Mouse (Mus musculus) erythroblast, embryonic 14.5 days (primary cell): ENCODE measurements around the gene 6030468B19Rik. TPM values are rescaled to one million over a fixed set of nuclear protein-coding genes. Genes with fewer than 3 reads are reported as not detected.

Source experiments
- H3K27me3 ChIP-seq: 2 replicates; pipeline ENCODE4 v1.6.1; 2012; ENCODE audit warnings: inconsistent platforms; ENCODE audit not compliant: control insufficient read depth
- H3K36me3 ChIP-seq: 2 replicates; pipeline ENCODE4 v1.6.1; 2012; ENCODE audit warnings: mild to moderate bottlenecking, inconsistent platforms; ENCODE audit not compliant: control insufficient read depth
- H3K4me1 ChIP-seq: 2 replicates; pipeline ENCODE4 v1.6.1; 2012; ENCODE audit warnings: inconsistent platforms; ENCODE audit not compliant: control insufficient read depth
- H3K4me3 ChIP-seq: replicated peaks from 2 replicates; pipeline ENCODE3; 2012; ENCODE audit warnings: moderate library complexity, mild to moderate bottlenecking, inconsistent platforms
- H3K9me3 ChIP-seq: 2 replicates; pipeline ENCODE4 v1.6.1; 2012; ENCODE audit warnings: low read length, inconsistent platforms, mixed read lengths; ENCODE audit not compliant: control insufficient read depth
- GATA1 ChIP-seq: IDR thresholded peaks from 2 replicates; pipeline ENCODE4 v1.6.1; 2012; ENCODE audit warnings: low read length, inconsistent platforms, mixed read lengths
- TAL1 ChIP-seq: IDR thresholded peaks from 3 replicates; pipeline ENCODE4 v1.6.1; 2012; ENCODE audit warnings: low read length, inconsistent platforms, mixed read lengths
- polyA plus RNA-seq: library from polyadenylated mRNA; stranded (reverse); fragments of >175 nt; gene quantifications from 2 replicates; pipeline ENCODE4 v1.2.3, GENCODE M21; 2012

Gene 6030468B19Rik
- polyA plus RNA-seq, 1 experiment = 202 TPM

DNA sequence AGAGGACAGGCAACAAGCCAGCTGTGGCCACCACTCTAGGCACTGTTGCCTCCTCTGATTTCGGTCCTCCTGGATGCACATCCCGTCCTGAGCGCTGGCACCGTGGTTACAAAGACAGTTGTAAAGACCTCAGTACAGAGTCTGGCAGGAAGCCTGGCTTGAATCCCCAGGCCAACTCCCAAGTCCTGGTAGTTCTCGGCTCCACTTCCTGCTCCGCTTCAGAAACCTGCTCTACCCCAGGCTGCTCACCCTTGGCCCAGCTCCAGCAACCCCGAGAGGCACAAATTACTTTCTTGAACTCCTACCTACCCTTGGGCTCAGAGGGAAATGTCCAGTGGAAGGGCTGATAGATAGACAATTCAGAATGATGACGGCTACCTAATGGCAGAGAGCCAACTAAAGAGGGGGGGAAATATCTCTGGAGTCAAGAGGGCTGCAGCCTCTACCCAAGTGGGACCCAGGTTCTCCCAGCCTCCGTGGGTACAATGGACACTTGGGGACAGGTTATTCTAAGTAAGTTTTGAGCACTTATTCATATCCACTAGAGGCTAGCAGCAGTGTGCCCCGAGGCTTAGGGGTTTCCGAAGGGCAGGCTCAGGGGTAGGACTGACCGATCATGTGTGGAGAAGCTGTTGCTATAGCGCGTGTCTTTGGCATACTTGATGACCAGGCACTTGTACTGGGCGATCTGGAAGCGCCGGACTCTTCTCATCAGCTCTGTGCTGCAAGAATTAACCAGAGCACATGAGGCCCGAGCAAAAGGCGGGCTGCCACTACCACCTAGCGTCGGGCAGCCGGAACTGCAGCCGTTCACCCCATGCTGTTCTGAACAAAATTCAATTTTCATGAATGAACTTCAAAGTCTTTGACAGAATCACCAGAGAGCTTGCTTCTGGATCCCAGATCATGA lies 26.9 kb downstream of the 6030468B19Rik start:
- no peak for TF ChIP-seq TAL1
- no peak for TF ChIP-seq GATA1
- Histone ChIP-seq H3K4me3 (peak overlapping the region; percentile 86), H3K4me1 (peaks cover 92% of the 10 kb centered on the region), H3K27me3 (no peaks in the 10 kb centered on the region), H3K36me3 (peaks cover 60% of the 10 kb centered on the region), H3K9me3 (no peaks in the 10 kb centered on the region)

DNA sequence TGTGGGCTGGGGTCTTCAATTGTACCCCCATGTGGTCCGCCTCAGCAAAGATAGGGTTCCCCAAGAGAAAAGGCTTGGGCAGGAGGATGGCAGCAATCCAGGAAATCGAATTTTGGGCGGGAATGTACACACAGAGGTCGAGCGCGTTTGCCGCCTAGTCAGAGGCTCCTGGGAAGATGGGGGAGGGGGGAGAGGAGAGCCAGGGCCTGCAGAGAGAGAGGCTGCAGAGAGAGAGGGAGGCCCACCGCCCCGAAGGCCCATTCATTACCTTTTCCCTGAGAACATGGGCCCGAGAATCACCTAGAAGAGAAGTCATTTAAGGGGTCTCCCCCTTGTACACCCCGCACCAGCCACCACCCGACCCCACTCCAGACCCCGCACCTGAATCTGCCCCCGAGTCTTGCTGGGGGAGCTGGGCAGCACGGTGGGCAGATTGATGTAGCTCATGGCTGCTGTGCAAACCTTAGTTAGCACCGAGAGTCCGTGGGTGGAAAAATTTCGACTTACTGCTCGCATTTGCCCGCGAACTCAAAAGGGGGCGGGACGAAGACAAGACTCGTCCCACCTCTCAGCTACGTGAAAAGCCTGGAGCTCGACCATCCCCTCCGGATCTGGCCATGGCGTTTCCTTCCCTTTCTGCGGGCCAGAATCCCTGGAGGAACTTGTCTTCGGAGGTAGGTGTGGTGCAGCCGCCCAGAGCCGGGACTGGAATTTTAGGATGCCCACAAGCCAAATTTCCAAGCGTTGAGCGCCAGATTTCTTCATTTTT lies 28.1 kb downstream of the 6030468B19Rik start, which contains the start of the genes Afmid and Tk1:
TSS of gene Afmid (plus strand) at position 592 of the 769 bp plus-strand sequence.
TSS of gene Tk1 (minus strand) at position 760 of the 769 bp plus-strand sequence.
- no peak for TF ChIP-seq GATA1
- no peak for TF ChIP-seq TAL1
- Histone ChIP-seq H3K9me3 (no peaks in the 10 kb centered on the region), H3K36me3 (peaks cover 54% of the 10 kb centered on the region), H3K4me3 (peak within 1 kb of the TSS; percentile 86), H3K4me1 (peaks cover 94% of the 10 kb centered on the region), H3K27me3 (no peaks in the 10 kb centered on the region)

DNA sequence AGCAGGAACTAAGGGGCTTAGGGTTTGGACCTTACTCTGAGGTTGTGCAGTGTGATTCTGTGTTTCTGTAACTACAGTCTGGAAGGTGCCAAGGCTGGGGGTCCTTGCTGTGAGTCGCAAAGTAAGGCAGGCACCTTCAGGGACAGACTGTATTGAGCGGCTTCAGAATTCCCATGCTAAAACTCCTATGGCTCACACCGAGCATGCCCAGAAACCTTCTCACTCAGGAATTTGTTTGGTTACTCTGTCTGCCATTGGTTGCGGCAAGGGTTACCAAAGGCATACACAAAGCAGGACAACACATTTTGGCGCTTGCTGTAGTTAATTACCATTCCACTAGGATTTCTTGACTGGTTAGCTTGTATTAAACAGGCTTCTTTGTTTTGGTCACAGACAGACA lies 28.7 kb downstream of the 6030468B19Rik start:
- Histone ChIP-seq H3K4me3 (peak overlapping the region; percentile 86), H3K4me1 (peaks cover 97% of the 10 kb centered on the region), H3K9me3 (no peaks in the 10 kb centered on the region), H3K36me3 (peaks cover 53% of the 10 kb centered on the region), H3K27me3 (no peaks in the 10 kb centered on the region)
- no peak for TF ChIP-seq TAL1
- TF ChIP-seq GATA1 = no peak

DNA sequence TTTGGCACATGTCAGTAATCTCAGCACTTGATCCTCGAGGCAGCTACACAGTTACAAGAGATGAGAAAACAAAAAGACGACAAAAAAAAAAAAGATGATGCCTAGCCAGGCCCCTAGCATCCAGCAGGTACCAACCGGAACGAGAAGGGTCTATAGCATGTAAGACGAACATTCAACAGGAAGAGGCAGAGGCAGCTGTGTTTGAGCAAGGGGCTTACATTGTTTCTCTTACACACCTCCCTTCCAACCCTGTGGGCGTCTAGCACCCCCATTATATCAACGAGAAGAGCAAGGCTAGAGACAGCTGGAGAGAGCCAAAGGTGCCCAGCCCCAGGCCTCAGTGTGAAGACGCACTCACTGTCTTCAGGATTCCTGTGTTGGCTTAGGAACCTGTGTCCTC lies 29.5 kb downstream of the 6030468B19Rik start:
- Histone ChIP-seq H3K4me1 (peaks cover 97% of the 10 kb centered on the region), H3K36me3 (peaks cover 46% of the 10 kb centered on the region), H3K27me3 (no peaks in the 10 kb centered on the region), H3K4me3 (peak overlapping the region; percentile 86), H3K9me3 (no peaks in the 10 kb centered on the region)
- TF ChIP-seq TAL1 = no peak
- no peak for TF ChIP-seq GATA1

DNA sequence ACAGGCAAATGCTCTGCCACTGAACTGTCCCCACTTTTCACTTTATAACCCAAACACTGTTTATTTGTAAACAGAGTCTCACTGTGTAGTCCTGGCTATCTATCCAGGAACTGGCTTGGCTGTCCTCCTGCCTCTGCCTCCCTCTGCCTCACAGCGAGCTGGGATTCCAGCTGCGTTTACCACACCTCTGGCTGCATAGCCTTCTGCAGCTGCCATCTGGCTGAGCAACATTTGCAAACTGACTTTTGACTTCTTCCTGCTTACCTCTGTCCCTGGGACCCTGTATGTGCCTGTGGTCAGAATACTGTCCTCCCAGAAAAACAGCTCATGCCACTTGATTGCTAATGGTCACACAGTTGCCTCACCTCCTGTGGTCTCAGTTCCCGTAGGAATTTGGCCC lies 29.9 kb downstream of the 6030468B19Rik start:
- Histone ChIP-seq H3K27me3 (no peaks in the 10 kb centered on the region), H3K9me3 (no peaks in the 10 kb centered on the region), H3K4me3 (peak overlapping the region; percentile 86), H3K4me1 (peaks cover 98% of the 10 kb centered on the region), H3K36me3 (peaks cover 42% of the 10 kb centered on the region)
- TF ChIP-seq GATA1 (no peak), TAL1 (no peak)

DNA sequence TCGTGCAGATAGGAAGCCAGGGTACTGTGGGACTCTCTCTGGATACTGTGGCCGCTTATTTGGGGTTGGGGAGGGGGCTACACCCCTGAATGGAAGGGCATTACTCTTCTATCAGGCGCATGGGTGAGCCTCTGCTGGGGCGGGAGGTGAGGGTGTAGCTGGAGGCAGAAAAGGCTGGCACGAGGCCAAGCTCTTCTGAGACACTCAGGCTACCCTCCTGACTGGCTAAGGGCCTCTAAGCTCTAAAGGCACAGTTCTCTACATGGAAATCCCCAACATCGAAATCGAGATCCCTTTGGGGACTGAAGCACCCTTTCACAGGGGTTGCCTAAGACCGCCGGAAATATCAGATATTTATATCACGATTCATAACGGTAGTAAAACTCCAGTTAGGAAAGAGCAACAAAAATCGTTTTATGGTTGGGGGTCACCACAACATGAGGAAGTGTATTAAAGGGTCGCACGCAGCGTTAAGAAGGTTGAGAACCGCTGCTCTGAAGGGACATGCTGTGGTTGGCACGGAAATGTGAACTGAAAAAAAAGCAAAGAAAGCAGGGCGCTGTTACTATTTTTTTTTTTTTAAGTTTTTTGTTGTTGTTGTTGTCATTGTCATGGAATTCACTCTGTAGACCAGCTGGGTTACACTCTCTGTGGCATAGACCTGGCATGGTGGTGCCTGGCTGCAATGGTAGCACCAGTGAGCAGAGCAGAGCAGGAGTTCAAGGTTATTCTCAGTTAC lies 30.9 kb downstream of the 6030468B19Rik start:
- Histone ChIP-seq H3K36me3 (peaks cover 36% of the 10 kb centered on the region), H3K4me1 (peaks cover 96% of the 10 kb centered on the region), H3K9me3 (no peaks in the 10 kb centered on the region), H3K27me3 (no peaks in the 10 kb centered on the region), H3K4me3 (peak overlapping the region; percentile 86)
- TF ChIP-seq TAL1 (no peak), GATA1 (no peak)

DNA sequence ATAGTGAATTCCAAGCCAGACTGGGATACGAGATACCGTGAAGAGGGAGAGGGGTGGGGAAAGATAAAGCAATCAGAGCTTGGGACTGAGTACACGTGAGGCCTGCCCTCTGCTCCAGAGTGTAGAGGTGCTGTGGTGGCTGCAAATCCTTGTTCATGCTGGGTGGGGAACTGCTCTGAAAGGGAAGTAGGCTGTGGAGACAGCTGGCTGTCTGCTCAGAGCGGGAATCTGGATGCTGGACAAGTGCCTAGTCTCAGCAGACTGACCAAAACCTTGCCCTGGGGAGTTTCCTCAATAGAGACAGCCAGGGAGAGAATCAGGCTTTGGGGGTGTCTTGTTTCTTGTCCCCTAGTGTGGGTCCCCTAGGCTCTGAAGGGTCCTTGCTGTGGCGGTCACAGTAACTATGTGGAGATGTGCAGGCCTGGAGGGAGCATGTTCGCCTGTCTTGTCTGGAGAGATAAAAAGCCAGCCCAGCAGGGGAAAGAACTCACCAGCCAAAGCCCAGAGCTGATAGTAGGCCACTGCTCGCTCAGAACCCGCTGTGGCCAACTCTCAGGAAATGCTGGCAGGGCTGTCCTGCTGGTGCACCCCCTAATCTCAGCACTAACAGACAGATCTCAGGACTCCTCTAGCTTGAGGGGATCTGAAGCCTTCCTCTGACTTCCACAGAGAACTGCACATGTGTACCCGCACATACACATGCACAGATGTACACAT lies 31.6 kb downstream of the 6030468B19Rik start:
- peak overlapping the region; percentile 10 for H3K4me3 ChIP-seq
- no peaks in the 10 kb centered on the region for H3K9me3 ChIP-seq
- no peaks in the 10 kb centered on the region for H3K27me3 ChIP-seq
- peaks cover 29% of the 10 kb centered on the region for H3K36me3 ChIP-seq
- TF ChIP-seq TAL1 = no peak
- no peak for TF ChIP-seq GATA1
- H3K4me1 ChIP-seq = peaks cover 93% of the 10 kb centered on the region

DNA sequence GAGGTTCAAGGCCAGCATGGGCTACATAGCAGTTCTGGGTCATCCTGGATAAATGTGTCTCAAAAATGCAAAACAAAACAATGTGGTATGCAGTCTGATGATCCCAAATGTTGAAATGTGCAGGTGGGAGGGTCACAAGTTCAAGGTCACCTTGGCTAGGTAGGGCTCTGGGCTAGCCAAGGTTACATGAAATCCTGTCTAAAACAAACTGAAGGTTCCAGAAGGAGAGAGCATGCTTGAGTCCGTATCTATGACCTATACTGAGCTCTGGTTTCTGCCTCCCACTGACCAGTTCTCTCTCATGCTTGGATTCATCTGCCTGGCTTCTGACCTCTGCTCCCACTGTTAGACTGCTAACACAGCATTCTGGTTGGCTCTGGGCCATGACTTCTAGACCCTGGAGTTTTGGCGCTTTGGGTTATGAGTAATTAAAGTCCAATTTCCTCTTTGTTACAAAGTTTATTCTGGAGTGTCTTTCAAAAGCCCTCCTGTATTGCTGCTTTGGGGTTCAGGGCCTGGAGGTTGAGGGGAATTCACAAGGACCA lies 32.3 kb downstream of the 6030468B19Rik start:
- no peak overlapping the region for H3K4me3 ChIP-seq
- H3K27me3 ChIP-seq = no peaks in the 10 kb centered on the region
- no peaks in the 10 kb centered on the region for H3K9me3 ChIP-seq
- no peak for TF ChIP-seq GATA1
- no peak for TF ChIP-seq TAL1
- peaks cover 94% of the 10 kb centered on the region for H3K4me1 ChIP-seq
- H3K36me3 ChIP-seq = peaks cover 23% of the 10 kb centered on the region
